Mouse (Mus musculus): Measurements from ENCODE around the gene Crb3. TPM values are rescaled to one million over a fixed set of nuclear protein-coding genes. Genes with fewer than 3 reads are reported as not detected.

Gene Crb3
- polyA plus RNA-seq, 1 experiment from 2014 or later: 3.8 TPM

GRCm38 (mm10) chr17:57070272-57070671 is 11.4 kb downstream of the Crb3 start:
- 14% methylated on average over 9 of the region's 9 CpGs for WGBS
- ATAC-seq (ENCODE audit: low FRiP score): 0 out of 2 replicates have a peak, but pooled peaks have one; percentile 49
- no peaks in the 10 kb centered on the region for H3K36me3 ChIP-seq
- peaks cover 12% of the 10 kb centered on the region for H3K4me1 ChIP-seq
- peaks cover 6% of the 10 kb centered on the region for H3K27me3 ChIP-seq
- peak overlapping the region; percentile 32 for H3K9ac ChIP-seq
- peak overlapping the region; percentile 38 for H3K4me2 ChIP-seq (replicated peaks)
- no peaks in the 10 kb centered on the region for H3K9me3 ChIP-seq (replicated peaks)
- no peak overlapping the region for H3K27ac ChIP-seq
- peak overlapping the region; percentile 20; the same call in 1 of the 2 replicates for H3K4me3 ChIP-seq

DNA sequence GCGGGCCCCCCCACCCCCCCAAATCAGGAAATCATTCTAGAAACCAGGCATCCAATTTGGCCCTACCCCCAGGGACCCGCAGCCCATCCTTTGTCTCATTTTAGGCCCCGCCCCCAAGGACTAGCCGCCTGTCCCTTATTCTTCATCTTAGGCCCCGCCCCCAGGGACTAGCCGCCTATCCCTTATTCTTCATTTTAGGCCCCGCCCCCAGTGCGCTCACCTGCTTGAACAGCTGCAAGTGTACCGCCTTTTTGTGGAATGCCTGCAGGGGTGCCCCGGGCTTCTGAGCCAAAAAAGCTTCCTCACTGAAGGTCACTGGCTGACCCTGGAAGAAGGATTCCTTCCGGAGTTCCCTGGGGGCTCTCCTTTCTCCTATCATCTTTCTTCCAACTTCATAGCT is 11.8 kb downstream of the Crb3 start:
- no peak overlapping the region for H3K27ac ChIP-seq
- H3K27me3 ChIP-seq: peaks cover 3% of the 10 kb centered on the region; the same call in 1 of the 2 replicates
- under 1% methylated on average over 10 of the region's 11 CpGs for WGBS
- H3K9ac ChIP-seq: peak overlapping the region; percentile 32
- ATAC-seq (ENCODE audit: low FRiP score): peak; percentile 47
- peak overlapping the region; percentile 38 for H3K4me2 ChIP-seq (replicated peaks)
- no peaks in the 10 kb centered on the region for H3K9me3 ChIP-seq (replicated peaks)
- H3K4me1 ChIP-seq: peaks cover 9% of the 10 kb centered on the region
- H3K36me3 ChIP-seq: no peaks in the 10 kb centered on the region
- 0 out of 2 replicates have a peak overlapping the region, but pooled peaks have one; percentile 20 for H3K4me3 ChIP-seq

DNA sequence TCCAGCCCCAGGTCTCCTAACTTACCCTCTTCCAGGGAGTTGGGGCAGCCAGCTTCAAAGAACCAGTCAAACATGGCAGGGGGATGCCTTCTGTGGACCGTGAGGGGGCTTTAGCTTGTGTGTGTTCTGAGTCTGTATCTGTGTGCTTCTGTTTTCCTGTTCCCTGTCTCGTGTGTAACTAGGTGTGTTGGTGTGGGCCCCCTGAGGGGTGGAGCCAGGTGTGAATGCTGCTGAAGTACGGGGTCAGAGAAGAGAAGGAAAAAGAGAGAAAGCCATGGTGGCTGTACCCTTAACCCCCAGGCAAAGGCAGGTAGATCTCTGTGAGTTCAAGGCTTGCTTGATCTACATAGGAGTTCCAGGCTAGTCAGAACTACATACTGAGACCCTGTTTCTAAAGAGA is 18.0 kb downstream of the Crb3 start:
- no peak overlapping the region for H3K4me3 ChIP-seq
- H3K36me3 ChIP-seq: peaks cover 17% of the 10 kb centered on the region
- H3K4me1 ChIP-seq: 0 out of 2 replicates have a peak, but pooled peaks cover 5% of the 10 kb centered on the region
- WGBS: 52% methylated on average over 3 of the region's 3 CpGs
- no peak overlapping the region for H3K27ac ChIP-seq
- H3K4me2 ChIP-seq (replicated peaks): no peak overlapping the region
- ATAC-seq (ENCODE audit: low FRiP score): no peak
- no peak overlapping the region for H3K9ac ChIP-seq
- no peaks in the 10 kb centered on the region for H3K27me3 ChIP-seq
- no peaks in the 10 kb centered on the region for H3K9me3 ChIP-seq (replicated peaks)

DNA sequence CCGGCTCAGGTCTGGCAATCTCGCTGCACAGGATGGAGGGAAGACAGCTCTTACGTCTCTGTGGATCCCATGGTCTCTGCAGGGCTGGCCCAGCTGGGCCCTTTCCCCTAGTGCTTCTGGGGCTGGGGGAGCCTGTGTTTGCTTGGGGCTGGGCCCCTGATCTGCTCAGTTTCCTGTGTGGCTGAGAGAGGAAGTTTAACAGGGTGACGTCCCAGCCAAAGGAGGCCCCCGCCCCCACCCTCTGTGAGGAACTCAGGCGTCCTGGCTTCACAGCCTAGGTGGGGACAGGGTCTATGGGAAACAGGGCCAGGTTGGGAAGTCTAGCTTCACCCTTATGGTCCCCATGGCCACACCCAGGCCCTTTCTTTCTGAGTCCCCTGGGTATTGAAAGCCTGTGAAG is 19.4 kb downstream of the Crb3 start, which contains the start of gene Dennd1c:
Gene Dennd1c (minus strand): TSS at position 179 of the 400 bp plus-strand sequence.
- WGBS: 55% methylated on average over 6 of the region's 6 CpGs
- H3K4me3 ChIP-seq: no peak within 1 kb of the TSS
- H3K9ac ChIP-seq: no peak within 1 kb of the TSS; the same call in 1 of the 2 replicates
- H3K36me3 ChIP-seq: peaks cover 24% of the 10 kb centered on the region
- peak; percentile 14; the same call in 1 of the 2 replicates for ATAC-seq (ENCODE audit: low FRiP score)
- H3K4me2 ChIP-seq (replicated peaks): no peak within 1 kb of the TSS
- H3K4me1 ChIP-seq: peaks cover 7% of the 10 kb centered on the region; the same call in 1 of the 2 replicates
- H3K27ac ChIP-seq: peak within 1 kb of the TSS; percentile 23; the same call in 1 of the 2 replicates
- no peaks in the 10 kb centered on the region for H3K9me3 ChIP-seq (replicated peaks)
- H3K27me3 ChIP-seq: no peaks in the 10 kb centered on the region

GRCm38 (mm10) chr17:57079919-57080318 is 21.0 kb downstream of the Crb3 start:
- Histone ChIP-seq H3K27ac (no peak overlapping the region), H3K36me3 (peaks cover 36% of the 10 kb centered on the region), H3K9me3 (replicated peaks) (no peaks in the 10 kb centered on the region), H3K9ac (no peak overlapping the region), H3K4me2 (replicated peaks) (no peak overlapping the region), H3K4me3 (no peak overlapping the region), H3K27me3 (no peaks in the 10 kb centered on the region), H3K4me1 (peaks cover 13% of the 10 kb centered on the region; the same call in 1 of the 2 replicates)
- no peak for ATAC-seq (ENCODE audit: low FRiP score)
- 70% methylated on average over 3 of the region's 3 CpGs for WGBS

- Histone ChIP-seq H3K36me3 (peaks cover 42% of the 10 kb centered on the region), H3K4me1 (peaks cover 19% of the 10 kb centered on the region), H3K27me3 (no peaks in the 10 kb centered on the region), H3K9ac (no peak overlapping the region), H3K9me3 (replicated peaks) (no peaks in the 10 kb centered on the region), H3K4me3 (no peak overlapping the region), H3K27ac (no peak overlapping the region), H3K4me2 (replicated peaks) (no peak overlapping the region)
- WGBS: 93% methylated on average over 31 of the region's 31 CpGs
- ATAC-seq (ENCODE audit: low FRiP score): no peak
These were observed 22.4 kb downstream of the Crb3 start for GRCm38 (mm10) chr17:57081234-57081842.

- Histone ChIP-seq H3K27ac (no peak overlapping the region), H3K9ac (no peak overlapping the region), H3K4me3 (no peak overlapping the region), H3K4me1 (peaks cover 28% of the 10 kb centered on the region), H3K9me3 (replicated peaks) (no peaks in the 10 kb centered on the region), H3K36me3 (peaks cover 42% of the 10 kb centered on the region), H3K27me3 (no peaks in the 10 kb centered on the region), H3K4me2 (replicated peaks) (no peak overlapping the region)
- 84% methylated on average over 5 of the region's 5 CpGs for WGBS
- no peak for ATAC-seq (ENCODE audit: low FRiP score)
These were observed 23.6 kb downstream of the Crb3 start for GRCm38 (mm10) chr17:57082481-57082880.

GRCm38 (mm10) chr17:57085970-57086757 is 27.3 kb downstream of the Crb3 start:
- no peak for ATAC-seq (ENCODE audit: low FRiP score)
- peak overlapping the region; percentile 64 for H3K4me2 ChIP-seq (replicated peaks)
- WGBS: 84% methylated on average over 11 of the region's 11 CpGs
- peaks cover 3% of the 10 kb centered on the region; the same call in 1 of the 2 replicates for H3K27me3 ChIP-seq
- no peak overlapping the region for H3K9ac ChIP-seq
- H3K36me3 ChIP-seq: peaks cover 31% of the 10 kb centered on the region
- H3K4me3 ChIP-seq: peak overlapping the region; percentile 54
- no peak overlapping the region for H3K27ac ChIP-seq
- H3K4me1 ChIP-seq: peaks cover 24% of the 10 kb centered on the region
- no peaks in the 10 kb centered on the region for H3K9me3 ChIP-seq (replicated peaks)

GRCm38 (mm10) chr17:57087049-57087832 is 28.3 kb downstream of the Crb3 start, which contains the start of gene Tubb4a:
Gene Tubb4a, minus strand, starts transcription at chr17:57087782.
- Histone ChIP-seq H3K4me1 (peaks cover 24% of the 10 kb centered on the region), H3K9me3 (replicated peaks) (0 out of 2 replicates have a peak, but pooled peaks cover 3% of the 10 kb centered on the region), H3K27me3 (peaks cover 3% of the 10 kb centered on the region; the same call in 1 of the 2 replicates), H3K4me2 (replicated peaks) (peak within 1 kb of the TSS; percentile 64), H3K27ac (peak within 1 kb of the TSS; percentile 85), H3K4me3 (peak within 1 kb of the TSS; percentile 54), H3K36me3 (peaks cover 23% of the 10 kb centered on the region), H3K9ac (peak within 1 kb of the TSS; percentile 77)
- WGBS: 1% methylated on average over 31 of the region's 31 CpGs
- ATAC-seq (ENCODE audit: low FRiP score): peak; percentile 95

- Histone ChIP-seq H3K9me3 (replicated peaks) (0 out of 2 replicates have a peak, but pooled peaks cover 3% of the 10 kb centered on the region), H3K4me3 (no peak overlapping the region), H3K27me3 (peaks cover 6% of the 10 kb centered on the region), H3K9ac (no peak overlapping the region), H3K36me3 (no peaks in the 10 kb centered on the region), H3K27ac (no peak overlapping the region), H3K4me2 (replicated peaks) (no peak overlapping the region), H3K4me1 (peaks cover 10% of the 10 kb centered on the region)
- WGBS: 93% methylated on average over 3 of the region's 3 CpGs
- ATAC-seq (ENCODE audit: low FRiP score): no peak
These were observed 35.3 kb downstream of the Crb3 start for GRCm38 (mm10) chr17:57094222-57094621.

DNA sequence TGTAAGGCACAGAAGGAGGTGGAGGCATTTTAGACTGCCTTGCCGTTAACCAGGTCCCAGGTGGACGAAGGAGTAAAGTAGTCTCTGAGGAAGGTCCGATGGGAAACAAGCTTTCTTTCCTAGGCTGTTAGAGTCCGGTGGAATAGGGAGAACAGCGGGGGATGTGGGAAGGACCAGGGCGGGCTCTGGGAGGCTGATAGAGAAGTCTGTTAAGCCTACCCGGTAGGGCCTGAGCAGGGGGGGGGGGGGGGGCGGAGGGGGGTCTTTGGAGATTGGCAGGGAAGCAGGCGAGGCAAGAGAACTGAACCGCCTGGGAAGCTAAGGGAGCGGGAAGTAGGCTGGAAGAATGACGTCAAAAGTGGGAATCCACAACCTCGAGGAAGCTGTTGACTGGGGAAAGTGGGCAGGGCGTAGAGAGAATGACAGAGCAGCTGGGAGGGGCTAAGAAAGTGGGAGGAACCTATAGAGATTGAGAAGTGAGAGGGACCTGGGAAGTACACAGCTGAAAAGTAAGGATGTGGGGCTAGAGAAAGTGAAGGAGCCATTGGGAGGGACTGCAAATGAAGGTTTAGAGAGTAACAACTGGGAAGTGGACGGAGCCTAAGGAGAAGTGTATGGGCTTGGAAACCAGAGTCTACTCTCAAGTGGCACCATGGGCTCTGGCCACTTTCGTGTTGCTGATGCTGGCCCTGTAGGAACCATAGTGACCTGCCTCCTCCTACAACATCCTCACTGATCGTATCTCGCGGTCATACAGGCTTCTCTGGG is 37.1 kb downstream of the Crb3 start:
- Histone ChIP-seq H3K27me3 (peaks cover 6% of the 10 kb centered on the region), H3K4me3 (no peak overlapping the region), H3K4me2 (replicated peaks) (peak overlapping the region; percentile 45), H3K4me1 (peaks cover 10% of the 10 kb centered on the region), H3K9me3 (replicated peaks) (0 out of 2 replicates have a peak, but pooled peaks cover 3% of the 10 kb centered on the region), H3K27ac (no peak overlapping the region), H3K36me3 (no peaks in the 10 kb centered on the region), H3K9ac (no peak overlapping the region)
- 2% methylated on average over 18 of the region's 19 CpGs for WGBS
- ATAC-seq (ENCODE audit: low FRiP score): peak; percentile 78

Data from hindbrain, embryonic 12.5 days (tissue).